Mouse (Mus musculus): ENCODE data around the gene Cox11.

- TF ChIP-seq CTCF (IDR thresholded peaks at IDR 0.05; ENCODE audit: extremely low read depth, insufficient read depth, insufficient read length, insufficient replicate concordance) = no peak
- no peak for TF ChIP-seq POLR2A (IDR thresholded peaks at IDR 0.05; ENCODE audit: low read depth, low read length)
These were observed 398 bp downstream of the Cox11 start for GRCm38 (mm10) chr11:90638312-90638830.
